Mouse (Mus musculus): ENCODE data around the gene Krtap12-1.
"Not testable (repeated sequence)": the region's sequence is repeated elsewhere in the genome, so short reads cannot be mapped to it uniquely, and the experiment has no call there.

The Krtap12-1 gene

GRCm38 (mm10) chr10:77741924-77742688 is 21.7 kb downstream of the Krtap12-1 start, which contains the start of gene Gm18596:
Gm18596 (minus strand) TSS chr10:77742638.
- intact Hi-C loops (cut with DNase I), result not testable (repeated sequence)

GRCm38 (mm10) chr10:77750686-77751085 is 30.3 kb downstream of the Krtap12-1 start:
- intact Hi-C loops (cut with DNase I), result not testable (repeated sequence)

- intact Hi-C loops (cut with DNase I), result not testable (repeated sequence)
Observed at GRCm38 (mm10) chr10:77751254-77751653, 30.9 kb downstream of the Krtap12-1 start, which contains the start of gene Gm9736. Gm9736 (minus strand) TSS chr10:77751354.

- intact Hi-C loops (cut with DNase I), result not testable (repeated sequence)
Observed at GRCm38 (mm10) chr10:77752312-77752711, 31.9 kb downstream of the Krtap12-1 start.

- intact Hi-C loops (cut with DNase I), result no loop called here
Observed at GRCm38 (mm10) chr10:77753448-77753847, 33.0 kb downstream of the Krtap12-1 start.

GRCm38 (mm10) chr10:77759582-77759981 is 39.2 kb downstream of the Krtap12-1 start, which contains the start of gene Gm3233:
Gm3233 (minus strand) TSS chr10:77759682.
- intact Hi-C loops (cut with DNase I), result not testable (repeated sequence)

GRCm38 (mm10) chr10:77769727-77770126 is 49.3 kb downstream of the Krtap12-1 start:
- intact Hi-C loops (cut with DNase I), result no loop called here
